Mouse (Mus musculus): ENCODE measurements around the gene Zfand2b. TPM values are rescaled to one million over a fixed set of nuclear protein-coding genes. Genes with fewer than 3 reads are reported as not detected.

Zfand2b gene
- 44.4 and 49.7 TPM in 2 replicates for polyA plus RNA-seq (2012; rRNA removed)

GRCm38 (mm10) chr1:75168472-75169464 is at the start of gene Zfand2b:
Gene Zfand2b, plus strand, starts transcription at chr1:75168646.

DNA sequence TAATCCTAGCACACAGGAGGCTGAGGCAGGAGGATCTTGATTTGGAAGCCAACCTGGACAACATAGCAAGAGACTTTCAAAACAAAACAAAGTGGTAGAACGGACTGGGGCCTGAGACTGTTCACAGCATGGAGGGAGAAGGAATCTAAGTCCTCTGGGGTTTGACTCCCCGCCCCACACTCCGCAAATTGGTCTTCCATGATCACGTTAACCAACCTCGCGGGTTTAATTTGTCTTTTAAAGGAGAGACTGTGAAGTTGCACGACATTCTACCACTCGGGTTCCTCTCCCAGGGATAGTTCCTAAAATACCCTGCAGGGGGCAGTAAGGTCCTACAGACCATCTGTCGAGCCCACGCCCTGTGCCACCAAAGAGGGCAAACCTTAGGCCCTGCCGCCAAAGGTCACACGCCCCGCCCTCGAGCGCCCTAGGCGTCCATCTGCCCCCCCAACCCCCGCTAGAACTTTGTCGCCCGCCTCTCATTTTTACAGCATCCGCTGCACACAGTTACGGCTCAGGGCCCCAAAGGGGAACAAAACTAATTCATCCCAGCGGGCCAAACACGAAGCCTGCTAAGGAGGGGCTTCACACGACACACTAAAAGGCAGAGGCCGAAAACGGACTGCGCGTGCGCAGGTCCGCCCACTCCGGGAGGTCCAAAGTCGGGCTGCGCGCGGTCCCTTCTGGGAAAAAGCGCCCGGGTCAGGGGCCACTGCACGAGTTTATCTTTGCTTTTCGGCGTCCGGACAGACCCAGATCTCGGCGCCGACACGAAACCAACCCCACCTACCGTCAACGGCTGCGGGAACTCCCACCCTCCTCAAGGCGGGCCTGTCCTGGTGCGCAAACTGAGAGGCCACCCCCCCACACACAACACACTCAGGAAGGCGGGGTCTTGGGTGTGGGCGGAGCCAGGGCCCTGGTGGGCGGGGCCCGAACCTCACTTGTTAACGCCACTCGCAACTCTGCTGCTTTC is 43.8 kb upstream of the Zfand2b start, which contains the start of gene Nhej1:
Gene Nhej1, minus strand, starts transcription at position 855 of the 976 bp plus-strand sequence.

GRCm38 (mm10) chr1:75133421-75134207 is 34.8 kb upstream of the Zfand2b start, which contains the start of gene Slc23a3:
Gene Slc23a3, minus strand, starts transcription at chr1:75133890.

DNA sequence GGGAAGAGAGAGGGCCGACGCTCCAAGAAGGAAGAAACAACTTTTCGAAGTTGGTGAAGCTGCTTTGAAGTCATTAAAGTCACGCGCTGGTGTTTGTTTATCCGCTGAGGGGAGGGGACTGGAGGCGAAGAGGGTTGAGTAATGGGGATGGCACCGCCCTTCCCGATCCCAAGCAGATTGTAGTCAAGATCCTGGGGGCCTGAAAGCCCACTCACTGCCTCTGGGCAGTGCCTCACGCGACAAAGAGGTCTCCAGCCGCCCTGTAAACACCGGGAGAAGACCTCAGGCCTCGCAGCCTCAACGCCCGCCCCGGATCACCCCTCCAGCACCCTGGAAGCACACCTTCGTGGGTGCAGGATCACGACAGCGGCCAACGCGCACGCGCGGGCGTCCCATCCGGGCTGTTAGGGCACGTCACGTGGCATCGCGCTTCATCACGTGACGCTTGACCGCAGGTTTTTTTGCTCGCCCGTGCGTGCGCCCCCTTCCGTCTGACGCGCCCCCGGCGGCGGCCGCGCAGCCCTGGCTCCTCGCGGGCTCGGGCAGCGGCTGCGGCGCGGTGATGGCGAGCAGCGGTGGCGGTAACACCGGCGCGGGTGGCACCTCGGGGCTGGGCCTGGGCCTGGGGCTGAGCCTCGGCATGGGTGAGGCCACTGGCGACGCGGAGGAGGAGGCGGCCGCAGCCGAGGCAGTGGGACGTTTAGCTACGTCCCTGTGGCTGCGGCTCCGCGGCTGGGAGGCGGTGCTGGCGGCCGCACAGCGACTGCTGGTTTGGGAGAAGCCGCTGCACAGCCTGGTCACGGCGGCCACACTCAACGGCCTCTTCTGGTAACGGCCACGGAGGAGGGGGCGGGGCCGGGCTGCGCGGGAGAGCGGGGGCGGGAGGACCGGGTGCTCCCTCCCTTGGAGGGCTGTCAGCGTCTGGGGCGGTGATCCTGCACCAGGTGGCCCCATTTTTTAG is 25.9 kb upstream of the Zfand2b start, which contains the start of the genes Cnppd1 and Retreg2:
Gene Cnppd1, minus strand, starts transcription at position 411 of the 961 bp plus-strand sequence.
Gene Retreg2, plus strand, starts transcription at position 478 of the 961 bp plus-strand sequence.

DNA sequence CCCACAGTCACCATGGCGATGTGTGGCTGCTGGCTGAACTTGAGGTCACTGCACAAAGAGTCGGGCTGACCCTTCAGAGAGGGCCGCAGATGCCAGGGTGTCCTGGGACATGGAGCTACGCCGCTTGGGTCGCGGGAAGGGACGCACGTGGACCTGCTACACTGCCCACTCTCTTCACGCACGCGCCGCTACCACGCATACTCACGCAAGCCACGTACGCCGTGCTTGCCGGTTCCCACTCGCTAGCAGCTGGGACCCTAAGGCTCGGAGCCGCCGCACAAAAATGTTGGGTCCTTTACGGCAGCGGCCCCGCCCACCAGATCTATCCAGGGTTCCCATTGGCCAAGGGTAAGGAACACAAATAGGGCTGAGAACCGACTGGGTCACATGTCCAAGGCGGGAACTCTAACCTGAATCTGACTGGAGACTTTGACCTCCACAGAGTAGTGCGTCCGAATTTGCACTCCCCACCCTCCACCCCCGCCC is 11.7 kb downstream of the Zfand2b start, which contains the start of gene Abcb6:
Gene Abcb6, minus strand, starts transcription at position 288 of the 486 bp plus-strand sequence.

GRCm38 (mm10) chr1:75191622-75192402 is 23.4 kb downstream of the Zfand2b start, which contains the start of the genes Ankzf1 and Atg9a:
Gene Ankzf1, plus strand, starts transcription at chr1:75192151.
Gene Atg9a, minus strand, starts transcription at chr1:75192196.

DNA sequence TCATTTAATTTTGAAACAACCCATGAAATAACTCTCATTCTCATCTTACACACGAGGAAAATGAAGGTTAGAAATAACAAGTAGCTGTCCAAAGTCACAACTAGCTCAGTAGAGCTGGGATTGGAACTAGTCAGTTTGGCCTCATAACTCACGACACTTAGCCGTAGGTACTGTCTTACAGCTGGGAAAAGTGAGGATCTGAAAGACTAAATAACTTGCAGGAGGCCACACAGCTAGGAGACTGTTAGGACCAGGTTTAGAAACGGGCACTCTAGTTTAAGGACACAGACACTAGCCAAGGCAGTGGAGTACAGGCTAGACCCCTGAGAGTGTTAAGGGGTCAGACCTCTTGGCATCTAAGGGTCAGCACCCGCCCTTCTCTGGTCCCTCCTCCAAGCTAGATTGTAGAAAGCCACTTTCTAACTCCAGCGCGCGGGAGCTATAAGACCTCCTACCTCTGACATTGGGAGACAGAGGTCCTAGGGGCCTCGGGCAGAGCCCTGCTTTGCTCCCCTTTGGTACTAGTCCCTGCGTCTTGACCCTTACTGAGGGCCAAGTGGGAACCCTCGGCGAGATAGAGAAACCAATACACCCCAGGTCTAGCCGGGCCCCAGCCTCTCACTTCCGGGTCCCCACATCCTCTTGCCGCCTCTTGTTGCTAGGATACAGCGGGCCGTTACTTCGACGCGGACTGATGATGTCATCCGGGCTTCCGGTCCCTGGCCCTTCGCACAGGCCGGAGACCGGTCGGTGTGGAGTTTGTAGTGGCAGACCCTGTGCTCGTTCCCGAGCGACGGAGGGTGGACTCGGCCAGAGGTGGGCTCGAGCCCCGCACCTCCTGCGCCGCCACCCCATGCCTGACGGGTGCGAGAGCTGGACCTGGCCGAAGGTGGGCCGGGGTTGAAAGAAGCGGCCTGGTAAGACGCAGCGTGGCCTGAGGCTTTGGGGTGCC is 42.0 kb downstream of the Zfand2b start, which contains the start of the genes Glb1l and Stk16:
Gene Glb1l, minus strand, starts transcription at position 678 of the 952 bp plus-strand sequence.
Gene Stk16, plus strand, starts transcription at position 703 of the 952 bp plus-strand sequence.

GRCm38 (mm10) chr1:75219531-75219930 is 51.1 kb downstream of the Zfand2b start, which contains the start of gene Tuba4a:
Gene Tuba4a, minus strand, starts transcription at chr1:75219865.

Other genes with a start within 250 kb of the Zfand2b start
- 0.02 TPM in 1 of 2 replicates, not detected in the other for gene Cfap65, start 233.0 kb upstream of the Zfand2b start, polyA plus RNA-seq (2012; rRNA removed)
- gene Ihh, start 217.0 kb upstream of the Zfand2b start, polyA plus RNA-seq (2012; rRNA removed): 47.6 and 74.9 TPM in 2 replicates
- gene Nhej1, start 43.4 kb upstream of the Zfand2b start, polyA plus RNA-seq (2012; rRNA removed): 1.4 and 1.6 TPM in 2 replicates
- 9.6 and 9.8 TPM in 2 replicates for gene Slc23a3, start 34.8 kb upstream of the Zfand2b start, polyA plus RNA-seq (2012; rRNA removed)
- 31.3 and 32.1 TPM in 2 replicates for gene Cnppd1, start 25.9 kb upstream of the Zfand2b start, polyA plus RNA-seq (2012; rRNA removed)
- 47.6 and 50.4 TPM in 2 replicates for gene Retreg2, start 25.9 kb upstream of the Zfand2b start, polyA plus RNA-seq (2012; rRNA removed)
- gene Abcb6, start 11.7 kb downstream of the Zfand2b start, polyA plus RNA-seq (2012; rRNA removed): 21.4 and 25.5 TPM in 2 replicates
- gene Ankzf1, start 23.5 kb downstream of the Zfand2b start, polyA plus RNA-seq (2012; rRNA removed): 6.0 and 8.2 TPM in 2 replicates
- gene Atg9a, start 23.6 kb downstream of the Zfand2b start, polyA plus RNA-seq (2012; rRNA removed): 38.9 TPM in 2 replicates
- 1.3 and 1.7 TPM in 2 replicates for gene Glb1l, start 42.2 kb downstream of the Zfand2b start, polyA plus RNA-seq (2012; rRNA removed)
- 117 and 123 TPM in 2 replicates for gene Stk16, start 42.2 kb downstream of the Zfand2b start, polyA plus RNA-seq (2012; rRNA removed)
- gene Tuba4a, start 51.2 kb downstream of the Zfand2b start, polyA plus RNA-seq (2012; rRNA removed): 127 and 134 TPM in 2 replicates
- not detected in 2 replicates for gene A630095N17Rik, start 63.5 kb downstream of the Zfand2b start, polyA plus RNA-seq (2012; rRNA removed)
- 21.5 and 25.7 TPM in 2 replicates for gene Dnajb2, start 67.8 kb downstream of the Zfand2b start, polyA plus RNA-seq (2012; rRNA removed)
- gene Ptprn, start 95.9 kb downstream of the Zfand2b start, polyA plus RNA-seq (2012; rRNA removed): 4.7 and 4.9 TPM in 2 replicates
- 7.9 and 12.7 TPM in 2 replicates for gene Resp18, start 109.8 kb downstream of the Zfand2b start, polyA plus RNA-seq (2012; rRNA removed)
- gene Dnpep, start 149.3 kb downstream of the Zfand2b start, polyA plus RNA-seq (2012; rRNA removed): 66.8 and 78.7 TPM in 2 replicates
- gene Des, start 191.7 kb downstream of the Zfand2b start, polyA plus RNA-seq (2012; rRNA removed): 377 and 872 TPM in 2 replicates
- 59.2 and 90.1 TPM in 2 replicates for gene Speg, start 206.7 kb downstream of the Zfand2b start, polyA plus RNA-seq (2012; rRNA removed)

Data from stomach, adult 2 months (tissue).